Mouse (Mus musculus): ENCODE data around the gene Cog1.

GRCm38 (mm10) chr11:113667704-113668103, 18.7 kb downstream of the Cog1 start:
- no peak for TF ChIP-seq CTCF (IDR thresholded peaks at IDR 0.05; ENCODE audit: low read depth)
- no peak for TF ChIP-seq EP300 (IDR thresholded peaks at IDR 0.05; ENCODE audit: low read depth)

All from heart, postnatal 0 days (tissue).